Mouse (Mus musculus): ENCODE measurements around the gene Dnm2.
"Not testable (repeated sequence)": the region's sequence is repeated elsewhere in the genome, so short reads cannot be mapped to it uniquely, and the experiment has no call there.

GRCm38 (mm10) chr9:21488246-21488645 is 63.5 kb downstream of the Dnm2 start:
- not testable (repeated sequence) for TF ChIP-seq CTCF (conservative IDR thresholded peaks at IDR 0.05; ENCODE audit: low read length); POU5F1 (IDR thresholded peaks at IDR 0.05; ENCODE audit: borderline replicate concordance, low read length)

Data from E14TG2a.4 (cell line).